Mouse (Mus musculus) liver, embryonic 14.5 days (tissue): Measurements from ENCODE around the gene Ncam1. TPM values are rescaled to one million over a fixed set of nuclear protein-coding genes. Genes with fewer than 3 reads are reported as not detected.

Experiments
- ATAC-seq: fragments of 200-750 bp; cut with Nextera tagmentation; 2 replicates; pipeline ENCODE4 v1.8.0; 2017; ENCODE audit warnings: moderate number of reproducible peaks, mild to moderate bottlenecking, moderate library complexity; ENCODE audit not compliant: insufficient read depth
- DNase-seq, 3 experiments: peaks; one replicate each; pipeline ENCODE4 v3.0.0-alpha.2; 2012 to 2013; ENCODE audit warnings: low read depth in 3 of 3, low spot score in 3 of 3
- H3K27ac ChIP-seq: fragments of 300-500 bp; sonication (generic); 2 replicates; pipeline ENCODE4 v1.5.1; 2014; ENCODE audit warnings: moderate library complexity, mild to moderate bottlenecking, control low read depth, inconsistent platforms
- H3K27me3 ChIP-seq: fragments of 300-500 bp; sonication (generic); 2 replicates; pipeline ENCODE4 v1.6.1; 2014; ENCODE audit warnings: mild to moderate bottlenecking, low read length, moderate library complexity; ENCODE audit not compliant: control insufficient read depth, insufficient read depth
- H3K36me3 ChIP-seq: fragments of 300-500 bp; sonication (generic); replicated peaks from 2 replicates; pipeline ENCODE4 v1.6.1; 2014; ENCODE audit warnings: low read depth; ENCODE audit not compliant: control insufficient read depth, insufficient read depth
- H3K4me1 ChIP-seq, 2 experiments: fragments of 200-500 bp in 1 of 2; fragments of 300-500 bp in 1 of 2; sonication (generic) in 1 of 2; replicated peaks; 2 replicates each; pipeline ENCODE4 v1.6.1; 2012 to 2014; ENCODE audit warnings: antibody characterized with exemption in 1 of 2, inconsistent platforms in 1 of 2, low read length in 1 of 2; ENCODE audit not compliant: control insufficient read depth in 2 of 2, insufficient read depth in 2 of 2
- H3K4me2 ChIP-seq: fragments of 300-500 bp; sonication (generic); 2 replicates; pipeline ENCODE4 v1.6.1; 2014; ENCODE audit warnings: low read depth, mild to moderate bottlenecking, control low read depth, moderate library complexity
- H3K4me3 ChIP-seq, 2 experiments: fragments of 200-500 bp in 1 of 2; fragments of 300-500 bp in 1 of 2; sonication (generic) in 1 of 2; 2 replicates each; pipeline ENCODE4 v1.5.1; 2012 to 2014; ENCODE audit warnings: low read depth in 2 of 2, low read length in 2 of 2, mild to moderate bottlenecking in 2 of 2, control low read depth in 1 of 2, inconsistent platforms in 1 of 2, moderate library complexity in 1 of 2; ENCODE audit not compliant: insufficient read depth in 1 of 2
- H3K9ac ChIP-seq: fragments of 300-500 bp; sonication (generic); replicated peaks from 2 replicates; pipeline ENCODE4 v1.6.1; 2014; ENCODE audit warnings: mild to moderate bottlenecking, control low read depth, moderate library complexity
- H3K9me3 ChIP-seq: fragments of 300-500 bp; sonication (generic); 2 replicates; pipeline ENCODE4 v1.6.1; 2016; ENCODE audit warnings: low read length, mixed read lengths; ENCODE audit not compliant: control insufficient read depth
- CTCF ChIP-seq: IDR thresholded peaks from 2 replicates; pipeline ENCODE4 v1.5.1; 2016; ENCODE audit warnings: antibody characterized with exemption, low read depth, control low read depth
- EP300 ChIP-seq: IDR thresholded peaks from 2 replicates; pipeline ENCODE4 v1.6.1; 2016; ENCODE audit warnings: antibody characterized with exemption, low read depth
- WGBS: fragments of 180-500 bp; shearing (Covaris S2); extraction: QIAGEN DNeasy Blood & Tissue Kit; methylation state at CpG from one replicate; pipeline ENCODE4 v1.1.7; 2014; ENCODE audit not compliant: insufficient replicate concordance; 5-methylcytosine and 5-hydroxymethylcytosine counted together
- polyA plus RNA-seq, 2 experiments: library from polyadenylated mRNA; depleted of rRNA in 1 of 2; stranded (reverse) in 1 of 2; unstranded in 1 of 2; fragments of >200 nt; fragmentation: Nextera tagmentation in 1 of 2; extraction: Ambion mirVana in 1 of 2; gene quantifications; 2 replicates each; pipeline versions ENCODE4 v1.2.1 to v1.2.3; 2012 to 2014

The Ncam1 gene
- polyA plus RNA-seq, 2 experiments: 0.60 to 1.9 TPM

DNA sequence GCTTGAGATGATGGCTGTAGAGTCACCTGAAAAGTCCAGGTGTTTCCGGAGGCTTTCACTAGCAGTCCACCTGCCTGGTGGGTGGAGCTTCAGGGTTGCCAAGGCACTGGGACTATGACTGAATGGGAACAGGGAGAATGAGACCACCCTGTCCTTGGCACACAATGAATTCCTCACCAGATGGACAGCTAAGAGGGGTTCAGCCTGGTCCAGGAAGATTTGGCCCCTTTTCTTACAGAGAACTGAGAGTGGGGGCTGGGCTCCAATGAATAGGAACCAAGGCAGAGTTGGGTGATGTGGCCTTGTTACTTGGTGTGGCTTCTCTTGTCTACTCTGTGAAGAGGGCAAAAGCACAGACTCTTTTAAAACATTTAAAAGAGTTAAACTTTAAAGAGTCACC, 346.3 kb downstream of the Ncam1 start:
- ATAC-seq (no peak), DNase-seq (no peak)
- no peak overlapping the region for H3K27ac ChIP-seq
- 81% methylated on average over 1 of the region's 1 CpGs for WGBS
- no peak overlapping the region for H3K4me3 ChIP-seq
- H3K9ac ChIP-seq: no peak overlapping the region
- no peaks in the 10 kb centered on the region for H3K9me3 ChIP-seq
- H3K36me3 ChIP-seq: no peaks in the 10 kb centered on the region
- no peak overlapping the region for H3K4me2 ChIP-seq
- TF ChIP-seq EP300: no peak
- no peak for TF ChIP-seq CTCF
- no peaks in the 10 kb centered on the region for H3K4me1 ChIP-seq
- no peaks in the 10 kb centered on the region for H3K27me3 ChIP-seq
